Mouse (Mus musculus): ENCODE measurements around the gene Zfp683.

Gene Zfp683

DNA sequence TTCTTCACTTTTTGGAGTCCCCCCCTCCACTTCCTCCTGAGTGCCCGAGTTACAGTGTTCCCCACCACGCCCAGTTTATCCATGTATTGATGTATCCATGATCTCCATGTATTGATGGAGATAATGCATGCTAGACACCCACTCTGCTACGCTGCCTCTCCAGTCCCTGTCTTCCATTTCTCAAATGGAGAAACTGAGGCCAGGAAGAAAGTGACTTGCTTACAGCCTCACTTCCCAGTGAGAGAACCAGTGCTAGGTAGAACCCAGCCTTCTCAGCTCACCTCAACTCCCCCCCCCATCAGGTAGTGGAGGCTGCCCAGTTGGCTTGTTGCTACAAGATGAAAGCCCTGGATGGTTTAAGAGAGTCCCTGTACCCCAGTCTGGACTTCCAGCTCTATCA lies at the start of gene Zfp683:
TSS of gene Zfp683 (plus strand) at position 301 of the 400 bp plus-strand sequence.
- DNase-seq: no peak

DNA sequence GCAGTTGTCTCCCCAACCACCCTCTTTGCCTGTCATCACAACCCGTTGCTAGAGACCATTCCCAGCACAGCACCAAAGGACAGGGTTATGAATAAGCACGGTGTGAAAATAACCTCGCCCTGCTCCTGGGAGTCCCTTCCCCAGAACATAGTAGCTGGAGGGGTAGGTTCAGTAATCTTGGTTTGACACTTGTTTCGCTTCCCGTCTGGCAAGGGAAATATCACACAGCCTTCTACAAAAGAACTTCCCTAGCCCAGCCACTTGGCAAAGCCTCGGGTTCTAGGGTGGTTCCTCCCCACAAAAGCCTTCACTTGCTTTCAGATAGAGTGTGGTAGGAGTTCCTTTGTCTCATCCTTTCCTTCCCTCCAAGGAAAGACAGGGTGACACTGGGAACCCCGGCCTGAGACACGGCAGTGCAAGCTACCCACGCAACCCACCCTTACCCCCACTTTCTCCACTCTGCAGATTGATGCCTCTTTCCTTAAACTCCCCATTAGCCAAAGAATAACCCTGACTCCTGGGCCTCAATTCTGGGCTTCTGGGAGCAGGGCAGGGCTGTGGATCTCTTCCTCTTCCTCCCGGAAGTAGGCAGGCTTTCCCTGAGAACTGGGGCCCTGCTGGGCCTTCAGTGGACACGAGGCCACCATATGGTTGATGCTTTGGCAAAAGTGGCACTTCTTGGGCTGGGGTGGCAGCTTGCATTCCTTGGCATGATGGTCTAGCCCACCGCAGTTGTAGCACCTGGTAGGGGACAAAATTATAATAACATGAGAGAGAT lies 47.9 kb upstream of the Zfp683 start:
- no peak for DNase-seq

DNA sequence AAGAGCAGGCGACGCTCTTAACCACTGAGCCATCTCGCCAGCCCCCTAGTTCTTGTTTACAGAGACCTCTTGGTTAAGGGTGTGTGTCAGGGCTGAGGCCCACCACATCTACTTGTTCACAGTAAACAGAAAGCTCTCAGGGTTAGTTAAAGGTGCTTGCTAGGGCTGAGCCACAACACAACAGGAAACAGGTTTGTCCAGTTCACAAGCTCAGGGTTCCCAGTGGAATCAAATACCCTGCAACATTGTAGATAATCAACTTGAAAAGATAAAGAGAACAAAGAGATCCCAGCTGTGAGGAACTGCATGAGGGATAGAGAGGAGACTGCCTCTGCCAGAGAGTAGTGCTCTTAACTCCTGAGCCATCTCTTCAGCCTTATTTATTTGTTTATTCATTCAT lies 46.8 kb upstream of the Zfp683 start:
- no peak for DNase-seq

DNA sequence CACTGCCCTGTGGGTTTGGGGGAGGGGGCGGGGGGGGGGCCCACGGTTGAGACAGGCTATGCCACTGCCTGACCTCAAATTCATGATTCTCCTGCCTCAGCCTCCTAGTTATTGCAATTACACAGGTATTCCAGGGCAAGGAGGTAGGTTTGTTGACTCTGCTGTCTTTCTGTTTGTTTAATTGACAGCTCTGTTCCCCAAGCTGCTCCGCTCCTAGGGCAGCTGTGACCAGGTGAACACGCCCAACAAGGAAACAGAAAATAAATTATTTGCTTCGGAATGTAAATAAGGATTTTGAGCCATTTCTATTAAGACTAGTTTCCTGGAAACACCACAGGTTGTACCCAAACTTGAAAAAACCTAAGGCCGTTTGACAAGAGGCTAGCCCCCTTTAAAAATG lies 43.9 kb upstream of the Zfp683 start:
- no peak for DNase-seq

DNA sequence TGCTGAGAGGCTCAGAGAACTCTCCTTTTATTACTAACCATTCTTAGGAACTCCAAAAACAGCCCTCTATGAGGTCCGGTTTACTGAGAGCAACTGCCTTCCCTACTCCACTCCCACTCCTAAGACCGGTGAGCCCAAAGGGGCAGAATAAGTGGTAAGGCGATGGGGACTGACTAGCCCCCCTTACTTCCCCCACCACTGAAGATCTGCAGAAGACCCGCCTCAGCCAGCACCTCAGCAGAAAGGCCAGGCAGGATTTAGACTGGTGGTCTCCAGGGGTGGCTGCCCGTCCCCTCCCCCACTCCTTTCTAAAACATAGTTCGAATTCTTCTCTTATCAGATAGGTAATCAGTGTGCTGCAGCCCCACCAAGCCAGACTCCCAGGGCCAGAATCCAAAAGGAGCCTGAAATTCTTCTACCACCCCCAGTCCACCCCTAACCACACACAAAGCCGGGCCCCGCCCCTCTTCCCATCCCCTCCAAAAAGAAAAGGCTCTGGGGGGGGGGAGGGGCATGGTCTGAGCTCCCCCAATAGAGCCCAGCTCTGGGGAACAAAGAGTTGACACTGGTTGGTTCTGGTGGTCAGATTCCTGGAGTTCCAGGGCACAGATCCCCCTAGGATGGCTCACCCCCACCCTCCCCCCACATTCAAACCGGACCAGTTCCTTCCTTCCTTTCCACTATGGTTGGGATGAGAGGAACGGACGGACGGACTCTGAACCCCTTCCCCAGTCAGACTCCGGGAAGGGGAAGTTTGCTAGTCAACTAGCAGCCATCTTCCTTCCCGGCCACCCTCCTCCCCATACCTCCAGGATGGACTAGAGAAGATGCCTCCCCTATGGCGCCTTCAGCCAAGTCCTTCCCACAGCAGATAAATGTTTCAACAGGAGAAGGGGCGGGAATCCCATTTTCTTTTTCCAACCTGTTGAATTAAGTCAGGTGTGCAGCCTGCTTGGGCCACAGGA lies 41.9 kb upstream of the Zfp683 start:
- DNase-seq: no peak

DNA sequence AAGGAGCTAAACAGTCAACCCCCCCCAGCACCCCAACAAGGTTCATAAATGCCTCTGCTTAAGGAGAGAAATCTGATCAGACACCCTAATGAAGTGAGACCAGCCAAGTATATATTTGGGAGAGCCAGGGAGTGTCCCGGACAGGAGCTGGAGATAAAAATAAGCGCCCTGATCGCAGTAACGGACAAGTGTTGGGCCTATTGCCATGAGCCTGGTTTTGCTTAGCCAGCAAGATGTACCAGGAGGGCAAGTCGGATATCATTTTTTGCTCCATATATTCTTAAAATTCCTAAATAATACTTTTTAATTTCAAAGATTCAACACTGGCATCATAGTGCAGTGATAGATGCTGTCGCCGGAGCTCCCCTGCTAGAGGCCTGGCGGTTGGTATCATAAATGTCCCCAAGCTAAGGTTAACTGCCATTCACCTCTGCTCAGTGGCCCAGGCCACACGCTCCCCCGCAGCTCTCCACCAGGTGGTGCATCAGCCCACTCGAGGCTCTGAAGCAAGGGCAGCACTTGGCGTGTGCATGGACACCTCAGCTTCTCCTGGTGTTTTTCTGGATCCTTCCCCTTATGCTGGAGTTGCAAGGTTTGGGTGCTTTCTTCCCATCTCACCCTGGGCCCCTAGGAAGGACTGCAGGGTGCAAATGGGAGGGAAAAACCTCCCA lies 40.6 kb upstream of the Zfp683 start:
- DNase-seq: no peak

DNA sequence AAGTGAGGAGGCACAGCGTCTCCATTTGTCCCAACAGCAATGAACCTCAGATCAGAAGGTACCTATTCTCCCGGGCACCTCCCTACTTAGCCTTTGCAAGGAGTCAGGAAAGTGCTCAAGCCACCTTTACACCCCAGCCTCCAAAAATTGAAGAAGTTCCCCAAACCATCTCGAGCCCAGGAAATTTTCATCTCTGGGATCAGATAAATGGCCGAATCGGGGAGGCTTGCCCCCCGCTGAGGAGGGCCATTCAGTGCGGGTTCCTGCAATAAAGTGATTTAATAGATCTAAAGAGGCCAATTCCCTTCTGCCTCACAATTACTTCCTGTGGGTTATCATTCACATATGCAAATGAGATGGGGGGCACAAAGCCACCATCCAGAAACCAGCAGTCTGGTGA lies 37.4 kb upstream of the Zfp683 start:
- DNase-seq: no peak

DNA sequence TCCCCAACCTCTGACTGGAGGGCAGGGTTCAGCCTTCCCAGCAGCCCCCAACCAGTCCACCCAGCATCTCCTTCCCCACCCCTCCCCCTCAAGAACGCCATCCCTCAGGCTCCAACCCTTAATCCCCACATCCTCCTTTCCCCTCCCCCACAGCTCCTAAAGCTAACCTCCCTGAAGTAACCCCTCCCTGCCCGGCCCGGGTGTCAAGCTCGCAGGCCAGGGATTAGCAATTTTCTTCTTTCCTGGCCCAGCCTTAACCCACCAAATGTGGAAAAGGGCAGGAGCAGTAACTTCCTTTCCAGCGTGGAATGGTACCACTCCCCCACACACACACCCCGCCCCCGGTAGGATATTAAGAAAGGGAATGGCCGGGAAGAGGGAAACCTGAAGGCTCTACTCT lies 36.9 kb upstream of the Zfp683 start:
- no peak for DNase-seq

DNA sequence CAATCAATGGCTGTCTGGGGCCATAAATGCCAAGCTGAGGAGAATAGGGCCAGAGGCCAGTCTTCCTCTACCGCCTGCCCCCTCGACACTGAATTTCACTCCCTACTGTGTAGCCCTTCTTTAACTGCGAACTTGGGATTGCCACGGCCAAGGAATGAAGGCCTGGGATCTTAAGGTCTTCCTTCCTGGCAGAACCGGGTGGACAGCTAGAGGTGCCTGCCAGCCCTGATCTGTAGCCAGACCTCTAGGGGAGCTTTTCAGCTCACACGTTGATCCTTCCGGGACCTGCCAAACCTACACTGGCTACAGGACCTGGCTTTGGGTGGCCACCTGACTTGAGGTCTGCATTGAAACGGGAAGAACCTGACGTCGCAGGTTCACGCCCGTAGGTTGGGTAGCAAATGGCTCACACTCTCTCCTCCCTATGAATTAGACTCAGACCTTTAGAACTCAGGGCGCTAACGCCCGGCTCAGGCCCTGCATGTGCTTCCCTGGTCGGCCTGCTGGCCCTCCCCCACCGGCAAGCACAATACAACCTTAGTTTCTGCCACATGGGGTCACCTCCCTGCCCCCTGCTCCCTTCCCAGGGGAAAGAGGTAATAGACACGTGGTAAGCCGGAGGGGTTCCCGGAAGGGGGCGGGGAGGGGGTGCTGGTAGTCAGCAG lies 36.3 kb upstream of the Zfp683 start:
- no peak for DNase-seq

DNA sequence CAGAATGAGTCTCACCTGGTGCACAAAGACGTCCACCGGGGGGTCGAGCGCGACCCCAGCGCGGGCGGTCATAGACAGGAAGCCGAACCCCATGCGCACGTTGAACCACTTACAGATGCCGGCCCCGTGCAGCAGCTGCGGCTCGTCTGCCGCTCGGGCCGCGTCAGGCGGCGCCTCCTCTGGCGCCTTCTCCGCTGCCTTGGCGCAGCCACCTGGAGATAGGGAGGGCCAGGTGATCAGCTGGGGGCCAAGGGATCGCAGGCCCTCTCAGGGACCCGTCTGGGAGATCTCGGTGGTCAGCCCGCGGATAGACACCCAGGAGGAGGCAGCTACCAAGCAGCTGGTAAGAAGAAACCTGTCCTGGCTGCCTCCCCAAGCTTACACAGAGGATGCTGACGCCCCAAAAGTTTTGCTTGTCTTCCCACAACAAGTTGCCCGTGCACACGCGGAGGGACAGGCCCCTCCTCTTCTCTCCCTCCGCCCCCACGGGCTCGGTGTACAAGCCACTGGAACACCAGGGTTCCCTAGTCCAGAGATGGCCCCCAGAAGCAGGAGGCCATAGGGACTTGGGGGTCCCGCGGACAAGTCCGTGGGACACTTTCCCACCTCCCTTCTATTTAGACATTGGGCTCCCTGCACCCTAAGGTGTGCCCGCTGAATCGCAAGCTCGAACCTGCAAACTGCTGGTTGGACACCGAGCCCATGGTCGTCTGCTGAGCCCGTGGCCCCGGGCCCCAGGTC lies 35.4 kb upstream of the Zfp683 start:
- no peak for DNase-seq

DNA sequence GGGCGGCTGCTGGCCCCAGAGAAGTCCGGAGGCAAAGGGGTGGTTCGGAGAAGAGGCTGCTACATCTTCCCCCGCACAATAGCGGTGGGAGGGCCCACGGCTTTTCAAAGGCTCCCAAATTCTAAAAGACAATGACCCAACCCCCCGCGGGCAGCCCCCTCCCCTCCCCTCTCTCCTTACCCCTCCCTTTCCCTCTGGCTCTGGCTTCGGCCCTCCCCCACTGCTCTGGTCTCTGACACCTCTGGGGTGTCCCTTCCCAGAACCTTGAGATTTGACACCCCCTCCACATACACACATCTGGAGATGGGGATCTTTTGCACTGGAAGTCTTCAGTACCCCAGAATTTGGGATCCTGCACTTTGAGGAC lies 34.9 kb upstream of the Zfp683 start, which contains the start of gene Lin28a:
TSS of gene Lin28a (minus strand) at position 63 of the 367 bp plus-strand sequence.
- no peak for DNase-seq

DNA sequence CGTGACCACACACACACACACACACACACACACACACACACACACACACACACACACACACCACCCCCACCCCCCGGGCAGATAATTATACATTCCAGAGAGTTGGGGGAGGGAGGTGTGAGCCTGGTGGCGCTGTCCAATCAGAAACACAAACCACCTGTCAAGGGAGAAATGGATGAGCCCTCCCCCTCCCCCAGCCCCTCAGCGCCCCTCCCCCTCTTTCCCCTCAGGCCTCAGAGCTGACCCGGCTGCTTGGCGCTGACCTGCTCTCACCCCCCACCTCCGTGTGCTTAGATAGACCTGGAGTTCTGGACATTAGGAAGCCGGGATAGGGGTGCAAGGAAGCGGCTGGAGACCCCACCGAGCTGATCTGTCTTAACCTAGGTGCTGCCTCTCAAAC lies 34.4 kb upstream of the Zfp683 start:
- DNase-seq: no peak

DNA sequence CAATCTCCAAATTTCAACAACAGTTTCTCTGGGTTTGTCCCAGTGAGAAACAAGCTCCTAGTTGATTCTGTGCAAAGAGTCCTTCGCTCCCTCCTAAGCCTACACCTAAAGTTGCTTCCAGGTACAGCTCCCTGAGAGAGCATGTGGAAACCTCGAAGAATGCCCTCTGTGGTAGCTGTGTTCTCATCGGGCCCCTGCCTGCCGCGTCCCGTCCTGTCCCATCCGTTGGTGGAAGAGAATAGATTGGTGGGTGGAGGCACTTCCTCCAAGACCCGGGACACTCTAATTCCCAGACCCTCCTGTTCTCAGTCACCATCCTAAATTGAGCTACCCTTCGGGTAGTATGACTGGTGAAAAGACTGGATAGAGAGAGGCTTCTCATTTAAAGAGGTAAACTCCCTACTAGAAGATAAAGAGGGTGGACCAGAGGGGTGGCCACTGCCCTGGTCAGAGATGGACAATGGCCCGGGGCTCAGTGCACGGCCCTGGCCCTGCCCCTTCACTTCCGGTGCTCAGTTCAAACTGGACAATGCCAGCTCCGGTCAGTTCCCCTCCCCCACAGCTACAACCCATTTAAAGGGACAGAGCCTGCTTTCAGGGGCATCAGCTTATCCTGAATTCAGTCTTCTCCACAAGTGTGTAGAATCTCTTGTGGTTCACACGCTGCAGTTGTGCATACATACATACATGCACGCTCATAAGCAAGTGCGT lies 33.8 kb upstream of the Zfp683 start:
- DNase-seq: peak; percentile 67

DNA sequence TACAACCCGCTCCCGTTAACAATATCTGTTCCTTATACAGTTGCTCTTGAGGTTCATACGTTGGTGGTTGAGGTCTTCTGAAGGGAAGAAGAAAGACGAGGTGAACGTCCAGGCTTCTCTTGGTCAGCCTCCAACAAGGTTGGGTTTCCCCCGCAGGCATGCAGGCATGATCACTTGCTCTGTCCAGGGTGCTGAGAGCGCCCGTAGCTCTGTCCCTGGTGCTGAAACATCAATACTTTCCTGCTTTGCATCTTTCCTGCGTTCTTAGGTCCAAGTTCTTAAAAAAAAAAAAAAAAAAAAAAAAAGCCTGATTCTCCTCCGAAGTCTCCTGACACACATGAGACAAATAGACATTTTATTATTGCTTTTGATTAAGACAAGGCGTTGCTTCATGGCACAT lies 33.0 kb upstream of the Zfp683 start:
- no peak for DNase-seq

DNA sequence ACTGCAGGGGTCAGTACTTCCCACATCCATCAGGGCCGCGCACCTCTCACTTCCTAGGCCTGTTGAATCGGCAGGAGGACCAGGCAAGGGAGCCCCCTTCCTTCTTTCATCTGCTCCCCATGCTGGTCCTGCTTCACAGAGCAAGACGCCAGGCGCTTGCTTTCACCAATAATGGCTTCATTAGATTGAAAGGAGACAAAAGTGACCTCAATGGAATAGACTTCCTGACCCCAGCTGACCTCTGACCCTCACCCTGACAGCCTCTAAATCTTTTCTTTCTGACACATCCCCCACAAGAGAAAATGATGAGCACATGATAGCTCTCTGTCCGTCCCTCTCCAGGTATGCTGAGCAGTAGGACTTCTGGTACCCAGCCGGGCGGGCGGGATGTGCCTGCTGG lies 27.8 kb upstream of the Zfp683 start:
- DNase-seq: no peak

DNA sequence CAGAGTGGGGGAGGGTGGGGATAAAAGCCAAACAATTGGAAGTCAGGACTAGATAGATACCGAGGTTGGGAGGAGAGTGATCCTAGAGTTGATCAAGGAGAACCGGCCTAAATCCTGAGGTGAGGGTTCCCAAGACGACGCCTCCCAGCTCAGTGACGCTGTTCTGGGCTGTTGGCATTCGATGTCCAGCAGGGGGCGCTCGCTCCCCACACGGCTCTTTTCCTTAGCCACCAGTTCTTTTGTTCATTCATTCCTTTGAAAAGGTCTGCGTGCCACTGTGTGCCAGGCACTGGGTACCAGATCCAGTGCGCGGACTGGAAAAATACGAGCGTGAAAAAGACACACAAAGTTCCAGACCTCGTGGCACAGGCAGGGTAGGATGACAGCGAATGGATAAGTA lies 17.7 kb upstream of the Zfp683 start:
- DNase-seq: peak; percentile 82

DNA sequence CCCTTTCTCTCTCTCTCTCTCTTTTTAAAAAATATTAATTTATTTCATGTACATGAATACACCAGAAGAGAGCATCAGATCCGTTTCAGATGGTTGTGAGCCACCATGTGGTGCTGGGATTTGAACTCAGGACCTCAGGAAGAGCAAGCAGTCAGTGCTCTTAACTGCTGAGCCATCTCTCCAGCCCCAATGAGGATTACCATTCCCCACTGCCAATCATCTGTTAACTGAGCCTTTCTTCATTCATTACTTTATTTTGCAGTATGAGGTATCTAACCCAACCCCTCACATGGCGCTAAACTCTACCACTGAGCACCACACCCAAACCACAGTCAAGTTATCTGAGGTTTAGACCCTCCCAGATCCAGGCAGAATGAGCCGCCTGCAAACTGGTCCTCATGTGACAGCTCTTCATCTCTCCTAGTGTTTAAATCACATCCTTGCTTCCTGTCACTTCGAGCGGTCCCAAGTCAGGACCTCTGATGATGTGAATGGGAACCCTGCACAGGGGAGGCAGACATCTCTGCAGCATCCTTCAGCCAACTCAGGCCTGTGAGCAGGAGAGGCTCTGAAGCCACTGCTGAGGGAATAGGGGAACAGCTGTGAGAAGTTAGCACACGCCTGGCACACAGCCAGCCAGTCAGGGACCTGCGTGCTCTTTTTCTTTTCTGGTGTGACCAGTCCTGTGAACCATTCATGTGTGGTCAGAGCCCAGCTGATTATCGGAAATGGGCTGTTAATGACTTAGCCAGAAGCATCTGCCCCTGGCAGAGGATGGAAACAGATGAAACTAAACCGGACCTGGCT lies 12.1 kb upstream of the Zfp683 start:
- DNase-seq: no peak

DNA sequence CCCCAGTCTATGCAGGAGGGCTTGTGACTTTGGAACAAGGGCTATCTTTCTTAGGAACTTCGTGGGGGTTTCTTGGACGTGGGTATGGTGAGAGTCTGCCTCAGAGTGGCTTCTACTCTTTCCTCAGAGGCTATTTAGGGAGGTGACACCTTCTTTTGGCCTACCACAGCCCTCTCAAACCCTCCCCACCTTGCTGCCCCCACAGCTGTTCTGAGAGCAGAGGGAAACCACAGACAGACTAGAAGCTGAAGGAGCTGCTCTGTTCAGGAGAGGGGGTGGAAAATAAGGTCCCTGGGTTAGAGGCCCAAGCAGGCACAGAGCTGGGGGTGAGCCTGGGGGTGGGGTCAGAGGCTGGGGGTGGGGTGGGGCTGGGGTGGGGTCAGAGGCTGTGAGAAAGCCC lies 10.6 kb upstream of the Zfp683 start:
- DNase-seq: no peak

DNA sequence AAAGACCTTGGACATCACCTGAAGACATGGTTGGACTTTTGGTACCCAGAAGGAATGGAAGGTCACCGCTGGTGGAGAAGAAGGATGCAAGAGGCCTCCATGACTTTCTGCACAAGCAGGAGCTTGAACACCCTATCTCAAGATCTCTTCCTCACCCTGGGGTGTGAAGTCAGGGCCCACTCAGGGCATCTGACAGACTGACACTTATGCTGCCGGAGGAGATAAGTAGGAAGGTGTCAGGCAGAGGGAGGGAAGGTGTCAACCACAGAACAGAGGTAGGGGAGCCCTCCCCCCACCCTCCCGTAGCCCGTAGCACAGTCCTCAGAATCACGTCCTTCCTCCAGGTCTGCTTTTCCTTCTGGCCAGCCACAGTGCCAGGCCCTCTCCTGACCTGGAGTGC lies 6.0 kb upstream of the Zfp683 start:
- DNase-seq: no peak

DNA sequence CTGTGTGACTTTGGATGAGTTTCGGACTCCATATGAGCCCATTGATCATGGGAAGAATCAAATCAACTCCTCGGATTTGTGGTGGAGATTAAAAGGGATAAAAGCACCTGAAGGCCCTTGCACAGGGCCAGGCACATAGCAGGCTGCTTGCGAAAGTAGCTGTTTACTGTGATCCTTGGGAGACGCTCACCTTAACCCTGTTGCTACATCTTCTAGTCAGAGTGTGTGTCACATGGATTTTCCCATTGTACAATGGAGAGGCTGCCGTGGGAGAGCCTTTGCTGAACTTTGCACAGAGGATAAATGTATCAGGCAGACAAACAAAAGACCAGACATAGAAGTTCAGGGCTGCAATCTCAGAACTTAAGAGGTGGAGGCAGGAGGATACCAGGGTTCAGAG lies 1.7 kb upstream of the Zfp683 start:
- DNase-seq: no peak

DNA sequence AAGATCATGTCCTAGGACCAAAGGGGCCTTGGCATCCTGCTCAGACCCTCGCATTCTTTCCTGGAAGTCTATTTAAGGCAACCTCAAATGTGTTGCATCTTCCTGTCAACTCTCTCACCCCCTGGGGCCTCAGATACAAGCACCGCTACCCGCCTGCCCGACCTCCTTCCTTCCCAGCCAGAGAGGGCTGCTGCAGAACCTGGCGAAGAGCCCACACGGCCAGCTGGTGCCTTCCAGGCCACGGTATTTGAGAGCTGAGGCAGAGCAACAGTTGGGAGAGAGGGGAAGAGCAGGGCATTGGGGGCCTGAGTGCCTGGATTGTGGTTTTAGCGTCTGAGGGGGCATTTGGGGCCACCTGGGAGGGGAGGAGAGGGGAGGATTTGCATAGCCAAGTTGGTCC lies 1.1 kb upstream of the Zfp683 start:
- DNase-seq: peak; percentile 56

Measured in cerebellum, adult 8-10 months (tissue).